Mouse (Mus musculus): ENCODE data around the gene Cacnb4. TPM values are rescaled to one million over a fixed set of nuclear protein-coding genes. Genes with fewer than 3 reads are reported as not detected.

The Cacnb4 gene
- polyA plus RNA-seq, 1 experiment, result not detected

DNA sequence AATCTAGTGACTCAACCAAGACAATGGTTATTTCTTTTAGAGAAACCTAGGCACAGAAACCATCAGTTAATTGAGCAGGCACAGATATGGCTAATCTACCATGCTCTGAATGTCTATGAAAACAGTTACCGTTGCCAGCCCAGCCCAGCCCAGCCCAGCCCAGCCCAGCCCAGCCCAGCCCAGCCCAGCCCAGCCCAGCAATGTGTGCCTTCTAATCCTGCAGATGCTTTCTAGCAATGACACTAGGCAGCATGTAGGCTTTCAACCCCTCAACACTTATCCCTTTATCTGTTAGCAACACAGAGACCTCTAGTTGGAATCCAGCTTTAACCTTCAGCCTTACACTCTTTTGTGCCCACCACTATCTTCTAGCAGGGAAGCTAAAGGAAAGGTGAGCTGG lies 227.7 kb downstream of the Cacnb4 start:
- H3K4me3 ChIP-seq (ENCODE audit: low read depth, low read length), result no peak overlapping the region
- no peak overlapping the region for H3K9ac ChIP-seq (ENCODE audit: low read depth, poor library complexity, severe bottlenecking)
- H3K9me3 ChIP-seq (replicated peaks; ENCODE audit: control insufficient read depth, insufficient read depth, low read length, poor library complexity, severe bottlenecking), result no peaks in the 10 kb centered on the region
- TF ChIP-seq CTCF (IDR thresholded peaks at IDR 0.05; ENCODE audit: low read depth, low read length) (no peak), POLR2A (IDR thresholded peaks at IDR 0.05; ENCODE audit: insufficient read depth, low read length) (no peak), EP300 (IDR thresholded peaks at IDR 0.05; ENCODE audit: insufficient read depth, low read depth, low read length) (no peak)
- no peaks in the 10 kb centered on the region for H3K4me1 ChIP-seq (ENCODE audit: control insufficient read depth, insufficient read depth, low read length)
- no peaks in the 10 kb centered on the region for H3K36me3 ChIP-seq (ENCODE audit: control insufficient read depth, insufficient read depth, low read length, poor library complexity, severe bottlenecking)
- no peaks in the 10 kb centered on the region for H3K27me3 ChIP-seq (ENCODE audit: control insufficient read depth, insufficient read depth, low read length, poor library complexity, severe bottlenecking)
- H3K27ac ChIP-seq (ENCODE audit: insufficient read depth, low read length), result no peak overlapping the region

DNA sequence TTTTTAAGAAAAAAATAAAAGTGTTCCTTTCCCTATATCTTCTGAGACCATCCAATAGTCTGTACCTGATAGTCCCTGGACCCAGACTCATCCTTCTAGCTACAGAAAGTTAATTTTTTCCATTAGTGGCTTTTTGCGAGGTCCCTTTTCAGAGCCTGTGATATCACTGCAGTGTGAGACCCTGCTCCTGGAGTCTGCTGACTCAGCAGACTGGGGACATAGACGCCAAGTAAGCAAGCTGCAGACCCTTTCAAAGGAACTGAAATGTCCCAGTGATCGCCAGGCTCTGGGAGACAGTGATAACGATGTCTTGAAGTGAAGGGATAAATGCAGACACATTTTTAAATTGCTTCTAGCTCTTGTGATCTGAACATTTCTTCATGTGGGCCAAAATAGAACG lies 230.0 kb downstream of the Cacnb4 start:
- no peak overlapping the region for H3K9ac ChIP-seq (ENCODE audit: low read depth, poor library complexity, severe bottlenecking)
- no peak for TF ChIP-seq POLR2A (IDR thresholded peaks at IDR 0.05; ENCODE audit: insufficient read depth, low read length)
- TF ChIP-seq CTCF (IDR thresholded peaks at IDR 0.05; ENCODE audit: low read depth, low read length), result no peak
- no peak for TF ChIP-seq EP300 (IDR thresholded peaks at IDR 0.05; ENCODE audit: insufficient read depth, low read depth, low read length)
- no peaks in the 10 kb centered on the region for H3K27me3 ChIP-seq (ENCODE audit: control insufficient read depth, insufficient read depth, low read length, poor library complexity, severe bottlenecking)
- H3K4me3 ChIP-seq (ENCODE audit: low read depth, low read length), result no peak overlapping the region
- H3K4me1 ChIP-seq (ENCODE audit: control insufficient read depth, insufficient read depth, low read length), result peaks cover 3% of the 10 kb centered on the region
- no peaks in the 10 kb centered on the region for H3K36me3 ChIP-seq (ENCODE audit: control insufficient read depth, insufficient read depth, low read length, poor library complexity, severe bottlenecking)
- no peak overlapping the region for H3K27ac ChIP-seq (ENCODE audit: insufficient read depth, low read length)
- H3K9me3 ChIP-seq (replicated peaks; ENCODE audit: control insufficient read depth, insufficient read depth, low read length, poor library complexity, severe bottlenecking), result no peaks in the 10 kb centered on the region

DNA sequence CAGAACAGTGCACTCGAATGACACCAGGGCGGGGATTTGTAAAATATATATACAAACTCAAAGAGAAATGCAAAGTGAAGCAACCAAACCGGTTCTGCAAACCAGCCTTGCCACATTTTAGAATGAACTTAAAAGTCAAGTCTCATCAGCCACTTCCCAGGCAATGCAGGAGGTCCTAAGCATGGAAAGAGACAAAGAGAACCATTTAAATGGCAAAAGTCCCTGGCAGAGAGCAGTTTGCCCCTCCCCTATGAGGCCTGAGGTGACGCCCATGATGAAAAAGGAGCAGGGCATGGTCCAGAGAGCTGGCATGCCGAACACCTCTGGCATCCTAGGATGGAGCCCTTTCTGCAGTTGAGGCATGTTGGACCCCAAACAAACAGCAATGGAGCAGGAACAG lies 234.5 kb downstream of the Cacnb4 start:
- Histone ChIP-seq H3K36me3 (ENCODE audit: control insufficient read depth, insufficient read depth, low read length, poor library complexity, severe bottlenecking) (no peaks in the 10 kb centered on the region), H3K4me3 (ENCODE audit: low read depth, low read length) (no peak overlapping the region), H3K4me1 (ENCODE audit: control insufficient read depth, insufficient read depth, low read length) (peaks cover 3% of the 10 kb centered on the region), H3K27me3 (ENCODE audit: control insufficient read depth, insufficient read depth, low read length, poor library complexity, severe bottlenecking) (no peaks in the 10 kb centered on the region), H3K27ac (ENCODE audit: insufficient read depth, low read length) (no peak overlapping the region), H3K9me3 (replicated peaks; ENCODE audit: control insufficient read depth, insufficient read depth, low read length, poor library complexity, severe bottlenecking) (peaks cover 8% of the 10 kb centered on the region), H3K9ac (ENCODE audit: low read depth, poor library complexity, severe bottlenecking) (no peak overlapping the region)
- TF ChIP-seq CTCF (IDR thresholded peaks at IDR 0.05; ENCODE audit: low read depth, low read length) (no peak), EP300 (IDR thresholded peaks at IDR 0.05; ENCODE audit: insufficient read depth, low read depth, low read length) (no peak), POLR2A (IDR thresholded peaks at IDR 0.05; ENCODE audit: insufficient read depth, low read length) (no peak)

DNA sequence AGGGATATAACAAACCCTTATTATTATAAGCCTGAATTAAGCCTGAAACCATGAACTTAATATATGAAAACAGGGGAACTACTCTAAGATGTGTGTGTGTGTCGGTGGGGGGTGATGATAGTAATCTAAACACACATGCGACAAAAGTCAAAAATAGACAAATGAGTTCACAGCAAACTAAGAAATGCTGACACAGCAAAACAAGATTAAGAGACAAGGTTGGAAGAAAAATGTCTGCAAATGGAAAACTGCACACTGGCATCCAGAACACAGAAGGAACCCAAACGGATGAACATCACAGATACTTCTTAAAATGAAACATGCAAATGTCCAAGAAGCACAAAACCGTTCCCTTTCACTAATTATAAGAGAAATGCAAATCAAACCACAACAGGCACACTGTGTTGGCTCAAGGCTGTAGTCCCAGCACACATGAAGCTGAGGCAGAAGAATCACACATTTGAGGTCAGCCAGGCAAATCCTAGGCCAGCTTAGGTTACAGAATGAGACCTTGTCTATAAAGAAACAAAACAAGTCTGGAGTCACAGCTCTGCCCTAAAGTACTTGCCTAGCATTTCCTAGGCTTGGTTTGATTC lies 236.1 kb downstream of the Cacnb4 start:
- Histone ChIP-seq H3K27me3 (ENCODE audit: control insufficient read depth, insufficient read depth, low read length, poor library complexity, severe bottlenecking) (no peaks in the 10 kb centered on the region), H3K27ac (ENCODE audit: insufficient read depth, low read length) (no peak overlapping the region), H3K36me3 (ENCODE audit: control insufficient read depth, insufficient read depth, low read length, poor library complexity, severe bottlenecking) (no peaks in the 10 kb centered on the region), H3K9ac (ENCODE audit: low read depth, poor library complexity, severe bottlenecking) (no peak overlapping the region), H3K4me1 (ENCODE audit: control insufficient read depth, insufficient read depth, low read length) (peaks cover 3% of the 10 kb centered on the region), H3K4me3 (ENCODE audit: low read depth, low read length) (no peak overlapping the region), H3K9me3 (replicated peaks; ENCODE audit: control insufficient read depth, insufficient read depth, low read length, poor library complexity, severe bottlenecking) (peaks cover 8% of the 10 kb centered on the region)
- TF ChIP-seq EP300 (IDR thresholded peaks at IDR 0.05; ENCODE audit: insufficient read depth, low read depth, low read length), result no peak
- no peak for TF ChIP-seq POLR2A (IDR thresholded peaks at IDR 0.05; ENCODE audit: insufficient read depth, low read length)
- no peak for TF ChIP-seq CTCF (IDR thresholded peaks at IDR 0.05; ENCODE audit: low read depth, low read length)

DNA sequence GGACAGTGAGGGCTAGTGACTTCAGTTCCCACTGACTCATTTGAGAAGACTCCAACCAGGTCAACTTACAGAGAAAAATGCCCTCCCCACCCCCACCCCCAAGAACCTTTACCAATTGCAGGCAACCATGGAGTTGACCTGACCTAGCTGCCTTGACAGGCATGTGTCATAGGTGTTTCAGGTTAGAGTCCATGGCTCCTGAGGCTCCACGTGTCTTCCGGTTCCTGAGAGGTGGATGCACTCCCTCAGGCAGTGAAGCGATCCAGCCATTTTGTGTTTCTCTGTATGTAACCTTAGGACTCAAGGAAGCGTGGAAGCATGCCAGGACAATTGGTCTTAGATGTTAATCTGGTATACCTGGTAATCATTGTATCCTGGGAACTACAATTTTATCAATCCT lies 238.2 kb downstream of the Cacnb4 start:
- H3K9me3 ChIP-seq (replicated peaks; ENCODE audit: control insufficient read depth, insufficient read depth, low read length, poor library complexity, severe bottlenecking), result peaks cover 8% of the 10 kb centered on the region
- H3K36me3 ChIP-seq (ENCODE audit: control insufficient read depth, insufficient read depth, low read length, poor library complexity, severe bottlenecking), result no peaks in the 10 kb centered on the region
- no peak overlapping the region for H3K9ac ChIP-seq (ENCODE audit: low read depth, poor library complexity, severe bottlenecking)
- no peak overlapping the region for H3K4me3 ChIP-seq (ENCODE audit: low read depth, low read length)
- H3K4me1 ChIP-seq (ENCODE audit: control insufficient read depth, insufficient read depth, low read length), result peaks cover 3% of the 10 kb centered on the region
- H3K27ac ChIP-seq (ENCODE audit: insufficient read depth, low read length), result no peak overlapping the region
- H3K27me3 ChIP-seq (ENCODE audit: control insufficient read depth, insufficient read depth, low read length, poor library complexity, severe bottlenecking), result no peaks in the 10 kb centered on the region
- TF ChIP-seq CTCF (IDR thresholded peaks at IDR 0.05; ENCODE audit: low read depth, low read length), result no peak
- TF ChIP-seq EP300 (IDR thresholded peaks at IDR 0.05; ENCODE audit: insufficient read depth, low read depth, low read length), result no peak
- no peak for TF ChIP-seq POLR2A (IDR thresholded peaks at IDR 0.05; ENCODE audit: insufficient read depth, low read length)

DNA sequence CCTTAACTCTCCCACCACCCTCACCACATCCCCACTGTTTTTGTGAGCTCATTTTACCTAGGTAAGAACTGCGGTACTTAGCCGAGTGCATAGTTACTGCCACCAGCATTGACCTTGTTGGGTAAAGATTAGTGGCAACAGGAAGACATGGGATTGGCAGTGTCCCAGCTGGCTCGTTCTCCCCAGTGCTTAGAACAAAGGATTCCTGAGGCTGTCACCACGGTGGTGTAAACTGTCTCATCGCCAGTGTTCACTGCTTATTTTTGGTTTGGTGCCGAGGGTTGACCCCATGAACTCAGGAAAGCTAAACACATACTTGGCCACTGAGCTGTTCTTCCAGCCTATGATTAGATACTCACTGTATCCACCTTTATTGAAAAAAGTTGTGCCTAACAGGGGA lies 238.6 kb downstream of the Cacnb4 start:
- Histone ChIP-seq H3K4me1 (ENCODE audit: control insufficient read depth, insufficient read depth, low read length) (peaks cover 3% of the 10 kb centered on the region), H3K9ac (ENCODE audit: low read depth, poor library complexity, severe bottlenecking) (no peak overlapping the region), H3K36me3 (ENCODE audit: control insufficient read depth, insufficient read depth, low read length, poor library complexity, severe bottlenecking) (no peaks in the 10 kb centered on the region), H3K9me3 (replicated peaks; ENCODE audit: control insufficient read depth, insufficient read depth, low read length, poor library complexity, severe bottlenecking) (peaks cover 8% of the 10 kb centered on the region), H3K4me3 (ENCODE audit: low read depth, low read length) (no peak overlapping the region), H3K27me3 (ENCODE audit: control insufficient read depth, insufficient read depth, low read length, poor library complexity, severe bottlenecking) (no peaks in the 10 kb centered on the region), H3K27ac (ENCODE audit: insufficient read depth, low read length) (no peak overlapping the region)
- no peak for TF ChIP-seq CTCF (IDR thresholded peaks at IDR 0.05; ENCODE audit: low read depth, low read length)
- TF ChIP-seq EP300 (IDR thresholded peaks at IDR 0.05; ENCODE audit: insufficient read depth, low read depth, low read length), result no peak
- no peak for TF ChIP-seq POLR2A (IDR thresholded peaks at IDR 0.05; ENCODE audit: insufficient read depth, low read length)

Measured in ES-Bruce4 (cell line).